Mouse (Mus musculus) B cell, adult 2 months (primary cell): ENCODE measurements around the gene Rbak.
A peak's percentile ranks its signal among the peaks of the same experiment; 100 is the strongest.
"Not testable (repeated sequence)": the region's sequence is repeated elsewhere in the genome, so short reads cannot be mapped to it uniquely, and the experiment has no call there.

Source experiments
- DNase-seq, 2 experiments: peaks; one replicate each; pipeline ENCODE4 v3.0.0; 2022

The Rbak gene

GRCm38 (mm10) chr5:143134216-143135010, 46.2 kb downstream of the Rbak start:
- not testable (repeated sequence) for DNase-seq

GRCm38 (mm10) chr5:143132935-143133514, 47.5 kb downstream of the Rbak start:
- no peak for DNase-seq

- peak; percentile 48 to 51 for DNase-seq
These were observed 50.2 kb downstream of the Rbak start for GRCm38 (mm10) chr5:143130342-143130741.

GRCm38 (mm10) chr5:143129101-143129500, 51.5 kb downstream of the Rbak start:
- no peak for DNase-seq

GRCm38 (mm10) chr5:143127837-143128236, 52.7 kb downstream of the Rbak start:
- DNase-seq, result no peak

- no peak for DNase-seq
These were observed 53.7 kb downstream of the Rbak start for GRCm38 (mm10) chr5:143126908-143127307.

GRCm38 (mm10) chr5:143126089-143126488, 54.5 kb downstream of the Rbak start:
- DNase-seq, result no peak

- no peak for DNase-seq
These were observed 55.0 kb downstream of the Rbak start for GRCm38 (mm10) chr5:143125601-143126000.

GRCm38 (mm10) chr5:143124805-143125378, 55.7 kb downstream of the Rbak start:
- DNase-seq, result no peak

GRCm38 (mm10) chr5:143122673-143123072, 57.9 kb downstream of the Rbak start:
- DNase-seq, result no peak
